Mouse (Mus musculus): ENCODE results near the gene Cd164l2. TPM values are rescaled to one million over a fixed set of nuclear protein-coding genes. Genes with fewer than 3 reads are reported as not detected.

Cd164l2 gene
- total RNA-seq, 2 experiments from 2014 or later: 7.3 to 7.7 TPM

- intact Hi-C loops (cut with DNase I): loop anchor here (5.0 kb wide), 1 partner anchor 64 kb away; the partner anchor contains the start of gene Wasf2
- H3K4me3 ChIP-seq: no peak overlapping the region
- H3K27ac ChIP-seq: no peak overlapping the region
- no peak for TF ChIP-seq CTCF (IDR thresholded peaks at IDR 0.05)
- DNase-seq (ENCODE audit: extremely low spot score in 1 of 2, low spot score in 2 of 2): no peak
Measured at GRCm38 (mm10) chr4:133196136-133196535, 15.8 kb upstream of the Cd164l2 start.

DNA sequence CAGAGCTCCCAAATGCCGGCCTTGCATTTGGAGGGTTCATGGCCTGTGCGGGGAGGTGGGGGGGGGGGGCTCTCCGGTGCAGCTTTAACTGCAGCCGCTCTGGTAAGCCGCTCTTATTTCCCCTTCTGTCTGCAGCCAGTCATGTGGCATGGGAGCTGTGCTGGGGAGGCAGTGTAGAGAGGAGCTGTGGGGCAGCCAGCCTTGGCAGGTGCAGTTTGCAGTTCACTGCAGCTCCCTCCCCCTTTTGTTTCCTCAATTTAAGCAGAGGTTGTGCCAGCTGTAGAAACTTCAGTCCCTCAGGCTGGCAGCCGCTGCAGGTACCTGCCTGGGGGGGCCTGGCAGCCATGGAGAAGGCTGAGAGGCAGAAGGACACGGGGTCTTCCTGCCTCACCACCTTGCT, 15.1 kb upstream of the Cd164l2 start:
- peak overlapping the region; percentile 59 for H3K27ac ChIP-seq
- intact Hi-C loops (cut with DNase I): loop anchor here (5.0 kb wide), 1 partner anchor 65 kb away; the partner anchor contains the start of gene Wasf2
- TF ChIP-seq CTCF (IDR thresholded peaks at IDR 0.05): no peak
- no peak for DNase-seq (ENCODE audit: extremely low spot score in 1 of 2, low spot score in 2 of 2)
- no peak overlapping the region for H3K4me3 ChIP-seq

DNA sequence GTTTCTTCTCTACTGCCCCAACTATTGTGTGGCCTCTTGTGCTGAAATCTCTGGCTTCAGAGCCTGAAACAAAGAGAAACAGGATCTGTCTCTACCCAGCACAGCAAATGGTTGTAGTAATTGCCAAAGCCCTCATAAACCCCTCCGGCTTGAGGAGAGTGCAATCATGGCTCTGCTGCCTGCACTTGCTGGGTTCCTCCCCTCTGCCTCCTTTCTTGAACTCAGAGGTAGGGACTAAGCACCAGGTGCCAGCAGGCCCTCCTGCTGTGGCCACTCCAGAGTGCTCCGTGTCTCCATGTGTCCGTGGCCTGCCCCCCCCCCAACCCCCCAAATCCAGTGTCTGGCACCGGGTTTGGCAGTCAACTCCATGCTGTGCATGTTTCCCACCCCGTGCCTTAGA, 14.6 kb upstream of the Cd164l2 start:
- DNase-seq (ENCODE audit: extremely low spot score in 1 of 2, low spot score in 2 of 2): no peak
- intact Hi-C loops (cut with DNase I): loop anchor here (5.0 kb wide), 1 partner anchor 65 kb away; the partner anchor contains the start of gene Wasf2
- TF ChIP-seq CTCF (IDR thresholded peaks at IDR 0.05): no peak
- peak overlapping the region; percentile 59 for H3K27ac ChIP-seq
- H3K4me3 ChIP-seq: no peak overlapping the region

DNA sequence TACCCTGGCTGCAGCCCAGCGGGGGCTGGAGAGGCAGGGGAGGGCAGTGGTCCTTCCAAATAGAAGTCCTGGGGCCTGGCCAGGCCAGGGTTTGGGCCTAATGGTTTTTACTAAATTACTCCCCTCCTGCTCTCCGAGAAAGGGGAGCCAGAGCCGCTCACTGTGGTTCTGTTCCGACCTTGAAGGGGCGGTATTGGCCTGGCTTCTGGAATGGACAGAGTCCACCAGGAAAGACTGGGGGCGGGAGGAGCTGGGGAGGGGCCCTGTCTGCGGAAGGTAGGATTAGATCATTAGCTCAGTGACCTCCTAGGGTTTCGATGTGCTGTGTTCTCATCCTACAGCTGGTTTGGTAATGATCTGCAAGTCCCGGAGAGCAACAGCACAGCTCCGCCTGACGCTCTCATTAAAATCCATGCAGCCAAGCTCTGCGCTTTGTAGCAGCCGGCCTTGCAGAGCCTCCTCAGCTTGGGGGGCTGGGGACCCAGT, 14.1 kb upstream of the Cd164l2 start:
- no peak for TF ChIP-seq CTCF (IDR thresholded peaks at IDR 0.05)
- Histone ChIP-seq H3K4me3 (no peak overlapping the region), H3K27ac (peak overlapping the region; percentile 59)
- DNase-seq (ENCODE audit: extremely low spot score in 1 of 2, low spot score in 2 of 2): no peak
- intact Hi-C loops (cut with DNase I): loop anchor here (5.0 kb wide), 1 partner anchor 66 kb away; the partner anchor contains the start of gene Wasf2

- no peak for TF ChIP-seq CTCF (IDR thresholded peaks at IDR 0.05)
- intact Hi-C loops (cut with DNase I): loop anchor here (5.0 kb wide), 1 partner anchor 66 kb away; the partner anchor contains the start of gene Wasf2
- DNase-seq (ENCODE audit: extremely low spot score in 1 of 2, low spot score in 2 of 2): no peak
- peak overlapping the region; percentile 40; the same call in 1 of the 2 replicates for H3K27ac ChIP-seq
- H3K4me3 ChIP-seq: no peak overlapping the region
Measured at GRCm38 (mm10) chr4:133198337-133199180, 13.4 kb upstream of the Cd164l2 start.

- no peak for DNase-seq (ENCODE audit: extremely low spot score in 1 of 2, low spot score in 2 of 2)
- H3K4me3 ChIP-seq: no peak overlapping the region
- intact Hi-C loops (cut with DNase I): loop anchor here (5.0 kb wide), 1 partner anchor 67 kb away; the partner anchor contains the start of gene Wasf2
- no peak for TF ChIP-seq CTCF (IDR thresholded peaks at IDR 0.05)
- H3K27ac ChIP-seq: no peak overlapping the region
Measured at GRCm38 (mm10) chr4:133199743-133200142, 12.2 kb upstream of the Cd164l2 start.

DNA sequence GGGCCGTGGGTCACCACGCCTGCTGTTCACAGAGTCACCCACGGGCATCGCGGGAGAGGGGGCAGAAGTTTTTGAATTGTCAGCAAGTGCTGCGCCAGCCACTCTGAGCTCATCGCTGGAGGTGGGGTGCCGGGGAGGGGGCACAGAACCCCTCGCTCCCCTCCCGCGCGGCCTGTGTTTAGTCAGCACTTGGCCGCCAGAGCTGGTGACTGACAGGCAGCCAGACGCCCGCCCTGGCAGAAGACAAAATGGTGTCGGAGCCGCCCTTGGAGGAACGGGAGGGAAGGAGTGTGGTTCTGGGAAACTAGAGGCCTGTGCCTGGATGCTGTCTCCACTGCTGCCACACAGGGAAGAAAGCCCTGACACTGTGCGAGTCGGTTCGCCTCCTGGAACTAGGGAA, 11.6 kb upstream of the Cd164l2 start:
- DNase-seq (ENCODE audit: extremely low spot score in 1 of 2, low spot score in 2 of 2): peak; percentile 59 to 62
- intact Hi-C loops (cut with DNase I): no loop called here
- no peak for TF ChIP-seq CTCF (IDR thresholded peaks at IDR 0.05)
- H3K4me3 ChIP-seq: no peak overlapping the region
- H3K27ac ChIP-seq: peak overlapping the region; percentile 59; the same call in 1 of the 2 replicates

DNA sequence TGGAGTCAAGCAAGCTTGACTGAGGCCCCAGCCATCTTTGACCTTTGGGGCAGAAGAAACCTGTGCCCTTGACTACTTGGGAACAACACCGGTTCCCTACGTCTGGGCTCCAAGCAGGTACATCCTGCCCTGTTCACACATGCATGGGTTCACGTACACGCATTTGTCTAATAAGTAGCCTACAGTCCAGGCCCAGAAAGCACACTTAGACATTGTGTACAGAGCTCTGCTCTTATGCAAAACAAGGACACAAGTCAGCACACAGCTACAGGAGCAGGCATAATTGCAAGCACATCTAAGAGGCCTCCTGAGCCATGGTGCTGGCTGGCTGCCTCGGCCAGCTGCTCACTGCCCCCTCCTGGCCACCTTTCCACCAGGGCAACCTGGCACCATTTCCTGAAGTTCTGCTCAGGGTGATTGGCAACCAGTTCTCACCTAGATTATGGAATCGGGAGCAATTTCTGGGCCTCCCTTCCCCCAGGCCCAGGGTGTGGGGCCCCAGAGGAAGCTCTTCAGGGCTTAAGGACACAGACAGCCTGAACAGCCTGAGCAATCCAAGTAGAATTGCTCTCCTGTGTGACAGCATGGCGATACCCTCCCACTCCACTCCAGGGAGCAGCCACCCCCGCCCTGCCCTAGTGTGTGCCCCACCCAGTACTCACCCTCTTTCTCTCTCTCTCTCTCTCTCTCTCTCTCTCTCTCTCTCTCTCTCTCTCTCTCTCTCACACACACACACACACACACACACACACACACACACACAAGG, 10.7 kb upstream of the Cd164l2 start:
- intact Hi-C loops (cut with DNase I): no loop called here
- no peak overlapping the region for H3K4me3 ChIP-seq
- peak overlapping the region; percentile 59; the same call in 1 of the 2 replicates for H3K27ac ChIP-seq
- DNase-seq (ENCODE audit: extremely low spot score in 1 of 2, low spot score in 2 of 2): peak in 1 of 2 experiments; percentile 44
- peak; percentile 55 for TF ChIP-seq CTCF (IDR thresholded peaks at IDR 0.05)

GRCm38 (mm10) chr4:133202254-133202653, 9.7 kb upstream of the Cd164l2 start:
- intact Hi-C loops (cut with DNase I): no loop called here
- DNase-seq (ENCODE audit: extremely low spot score in 1 of 2, low spot score in 2 of 2): no peak
- Histone ChIP-seq H3K4me3 (no peak overlapping the region), H3K27ac (no peak overlapping the region)
- TF ChIP-seq CTCF (IDR thresholded peaks at IDR 0.05): no peak

- no peak for DNase-seq (ENCODE audit: extremely low spot score in 1 of 2, low spot score in 2 of 2)
- no peak for TF ChIP-seq CTCF (IDR thresholded peaks at IDR 0.05)
- intact Hi-C loops (cut with DNase I): no loop called here
- H3K4me3 ChIP-seq: no peak overlapping the region
- no peak overlapping the region for H3K27ac ChIP-seq
Measured at GRCm38 (mm10) chr4:133203591-133203990, 8.3 kb upstream of the Cd164l2 start.

GRCm38 (mm10) chr4:133204379-133204778, 7.6 kb upstream of the Cd164l2 start:
- H3K27ac ChIP-seq: no peak overlapping the region
- DNase-seq (ENCODE audit: extremely low spot score in 1 of 2, low spot score in 2 of 2): no peak
- no peak overlapping the region for H3K4me3 ChIP-seq
- TF ChIP-seq CTCF (IDR thresholded peaks at IDR 0.05): no peak
- intact Hi-C loops (cut with DNase I): no loop called here

DNA sequence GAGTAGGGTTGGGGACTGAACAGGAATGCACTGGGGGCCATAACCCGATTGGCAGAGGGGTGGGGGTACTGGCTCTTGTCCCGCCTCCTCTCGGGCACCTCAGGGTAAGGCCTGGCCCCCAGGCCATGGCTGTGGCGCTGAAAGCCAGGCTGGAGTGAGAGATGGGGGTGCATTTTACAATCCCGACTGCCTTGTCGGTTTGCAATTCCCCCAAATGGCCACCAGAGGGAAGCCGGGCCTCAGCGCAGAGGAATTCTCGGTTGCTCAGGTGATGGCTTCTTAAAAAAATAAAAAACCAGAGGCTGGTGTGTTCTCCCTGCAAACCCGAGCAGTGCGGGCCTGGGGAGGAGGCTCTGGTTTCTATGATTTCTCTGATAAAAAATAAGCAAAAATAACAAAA, 2.6 kb upstream of the Cd164l2 start:
- no peak overlapping the region for H3K4me3 ChIP-seq
- DNase-seq (ENCODE audit: extremely low spot score in 1 of 2, low spot score in 2 of 2): peak; percentile 59 to 66
- no peak overlapping the region for H3K27ac ChIP-seq
- intact Hi-C loops (cut with DNase I): no loop called here
- peak; percentile 90 for TF ChIP-seq CTCF (IDR thresholded peaks at IDR 0.05)

Measured in left cerebral cortex, adult 2 months (tissue).